Mouse (Mus musculus) CH12.LX (cell line): ENCODE measurements around the gene Gjc2. TPM values are rescaled to one million over a fixed set of nuclear protein-coding genes. Genes with fewer than 3 reads are reported as not detected.

Experiments used
- DNase-seq: peaks from one replicate; pipeline ENCODE4 v3.0.0-alpha.2; 2013; ENCODE audit errors: extremely low read depth
- H3K27ac ChIP-seq: 2 replicates; pipeline ENCODE4 v1.5.1; 2012; ENCODE audit warnings: low read depth, mild to moderate bottlenecking, control low read depth, moderate library complexity; ENCODE audit not compliant: insufficient read depth
- H3K27me3 ChIP-seq: replicated peaks from 2 replicates; pipeline ENCODE3; 2012; ENCODE audit warnings: inconsistent platforms
- H3K36me3 ChIP-seq, 2 experiments: replicated peaks in 1 of 2; 2 replicates each; pipeline versions ENCODE3 to v1.6.1; 2012; ENCODE audit warnings: inconsistent platforms in 1 of 2, low read length in 1 of 2, mild to moderate bottlenecking in 1 of 2, mixed read lengths in 1 of 2, moderate library complexity in 1 of 2; ENCODE audit not compliant: control insufficient read depth in 1 of 2, insufficient read depth in 1 of 2
- H3K4me1 ChIP-seq, 2 experiments: 2 replicates each; pipeline ENCODE4 v1.6.1; 2012; ENCODE audit warnings: inconsistent platforms in 1 of 2, moderate library complexity in 1 of 2; ENCODE audit not compliant: insufficient read depth in 2 of 2, control insufficient read depth in 1 of 2
- H3K4me2 ChIP-seq: 2 replicates; pipeline ENCODE4 v1.6.1; 2012; ENCODE audit warnings: low read depth, mild to moderate bottlenecking, control low read depth; ENCODE audit not compliant: poor library complexity, insufficient read depth, severe bottlenecking
- H3K4me3 ChIP-seq, 3 experiments: fragments of 150-350 bp in 1 of 3; sonication (generic) in 1 of 3; replicated peaks in 1 of 3; 2 replicates each; pipeline versions ENCODE3 to v1.5.1; 2011 to 2012; ENCODE audit warnings: low read depth in 2 of 3, low read length in 2 of 3, mild to moderate bottlenecking in 2 of 3, moderate library complexity in 2 of 3, control low read depth in 1 of 3, improper control_type of control experiment in 1 of 3, inconsistent platforms in 1 of 3, mixed read lengths in 1 of 3; ENCODE audit not compliant: poor library complexity in 1 of 3
- H3K79me2 ChIP-seq: replicated peaks from 2 replicates; pipeline ENCODE4 v1.6.1; 2012; ENCODE audit warnings: mild to moderate bottlenecking, moderate library complexity; ENCODE audit not compliant: control insufficient read depth, poor library complexity, insufficient read depth, severe bottlenecking; ENCODE audit errors: extremely low read depth
- H3K9ac ChIP-seq: 2 replicates; pipeline ENCODE4 v1.6.1; 2012; ENCODE audit warnings: low read depth, mild to moderate bottlenecking, control low read depth, moderate library complexity; ENCODE audit not compliant: insufficient read depth
- H3K9me3 ChIP-seq: replicated peaks from 2 replicates; pipeline ENCODE3; 2012; ENCODE audit warnings: low read length, inconsistent platforms, mixed read lengths
- BHLHE40 ChIP-seq: IDR thresholded peaks from 2 replicates; pipeline ENCODE4 v1.6.1; 2011; ENCODE audit warnings: mild to moderate bottlenecking, low read depth, low read length, improper control_type of control experiment
- CHD1 ChIP-seq: IDR thresholded peaks from 2 replicates; pipeline ENCODE4 v1.6.1; 2012; ENCODE audit warnings: low read depth, low read length, improper control_type of control experiment, inconsistent platforms
- CHD2 ChIP-seq: IDR thresholded peaks from 2 replicates; pipeline ENCODE4 v1.6.1; 2011; ENCODE audit warnings: low read length, improper control_type of control experiment
- CTCF ChIP-seq, 2 experiments: IDR thresholded peaks in 1 of 2; conservative IDR thresholded peaks in 1 of 2; 2 replicates each; pipeline ENCODE4 v1.5.1; 2011 to 2012; ENCODE audit warnings: low read depth in 2 of 2, low read length in 2 of 2, improper control_type of control experiment in 1 of 2, inconsistent platforms in 1 of 2, mild to moderate bottlenecking in 1 of 2, moderate library complexity in 1 of 2
- E2F4 ChIP-seq: IDR thresholded peaks from 2 replicates; pipeline ENCODE4 v1.6.1; 2011; ENCODE audit warnings: low read depth, low read length, improper control_type of control experiment; ENCODE audit not compliant: insufficient replicate concordance
- ELF1 ChIP-seq: IDR thresholded peaks from 2 replicates; pipeline ENCODE4 v1.6.1; 2014; ENCODE audit warnings: low read depth, mild to moderate bottlenecking, inconsistent platforms, low read length, improper control_type of control experiment
- EP300 ChIP-seq: IDR thresholded peaks from 2 replicates; pipeline ENCODE4 v1.6.1; 2011; ENCODE audit warnings: low read length, improper control_type of control experiment
- ETS1 ChIP-seq: conservative IDR thresholded peaks from 2 replicates; pipeline ENCODE4 v1.6.1; 2012; ENCODE audit warnings: low read depth, mild to moderate bottlenecking, inconsistent platforms, low read length, improper control_type of control experiment, moderate library complexity
- GABPA ChIP-seq: IDR thresholded peaks from 2 replicates; pipeline ENCODE4 v1.6.1; 2012; ENCODE audit warnings: low read depth, low read length, improper control_type of control experiment, inconsistent platforms; ENCODE audit not compliant: insufficient replicate concordance
- JUN ChIP-seq: IDR thresholded peaks from 2 replicates; pipeline ENCODE4 v1.6.1; 2011; ENCODE audit warnings: low read depth, mild to moderate bottlenecking, low read length, improper control_type of control experiment, moderate library complexity; ENCODE audit not compliant: insufficient read depth
- KAT2A ChIP-seq: IDR thresholded peaks from 2 replicates; pipeline ENCODE4 v1.6.1; 2012; ENCODE audit warnings: low read length, improper control_type of control experiment, inconsistent platforms; ENCODE audit not compliant: insufficient replicate concordance
- MAFK ChIP-seq: IDR thresholded peaks from 2 replicates; pipeline ENCODE4 v1.6.1; 2011; ENCODE audit warnings: low read length, improper control_type of control experiment; ENCODE audit not compliant: insufficient replicate concordance
- MAX ChIP-seq: IDR thresholded peaks from 2 replicates; pipeline ENCODE4 v1.6.1; 2011; ENCODE audit warnings: low read length, improper control_type of control experiment
- MAZ ChIP-seq: IDR thresholded peaks from 2 replicates; pipeline ENCODE4 v1.6.1; 2012; ENCODE audit warnings: low read depth, mild to moderate bottlenecking, inconsistent platforms, low read length, improper control_type of control experiment, moderate library complexity
- MYC ChIP-seq: IDR thresholded peaks from 2 replicates; pipeline ENCODE4 v1.6.1; 2011; ENCODE audit warnings: low read depth, mild to moderate bottlenecking, improper control_type of control experiment, low read length
- NRF1 ChIP-seq: IDR thresholded peaks from 2 replicates; pipeline ENCODE4 v1.6.1; 2014; ENCODE audit warnings: low read depth, mild to moderate bottlenecking, inconsistent platforms, low read length, improper control_type of control experiment, moderate library complexity
- PAX5 ChIP-seq: IDR thresholded peaks from 2 replicates; pipeline ENCODE4 v1.6.1; 2012; ENCODE audit warnings: low read length, inconsistent platforms, mixed read lengths
- POLR2A ChIP-seq: IDR thresholded peaks from 2 replicates; pipeline ENCODE4 v1.6.1; 2011; ENCODE audit warnings: low read depth, mild to moderate bottlenecking, improper control_type of control experiment, low read length
- RAD21 ChIP-seq: IDR thresholded peaks from 2 replicates; pipeline ENCODE4 v1.6.1; 2011; ENCODE audit warnings: low read depth, mild to moderate bottlenecking, low read length, improper control_type of control experiment, moderate library complexity
- RCOR1 ChIP-seq: conservative IDR thresholded peaks from 2 replicates; pipeline ENCODE4 v1.6.1; 2012; ENCODE audit warnings: low read depth, mild to moderate bottlenecking, inconsistent platforms, low read length, improper control_type of control experiment
- SIN3A ChIP-seq: IDR thresholded peaks from 2 replicates; pipeline ENCODE4 v1.6.1; 2012; ENCODE audit warnings: low read length, improper control_type of control experiment, inconsistent platforms
- SMC3 ChIP-seq: IDR thresholded peaks from 2 replicates; pipeline ENCODE4 v1.6.1; 2011; ENCODE audit warnings: low read depth, low read length, improper control_type of control experiment
- TCF12 ChIP-seq: IDR thresholded peaks from 2 replicates; pipeline ENCODE4 v1.6.1; 2014; ENCODE audit warnings: low read depth, mild to moderate bottlenecking, inconsistent platforms, low read length, improper control_type of control experiment
- USF1 ChIP-seq: IDR thresholded peaks from 2 replicates; pipeline ENCODE4 v1.6.1; 2014; ENCODE audit warnings: low read depth, mild to moderate bottlenecking, inconsistent platforms, low read length, improper control_type of control experiment
- USF2 ChIP-seq: conservative IDR thresholded peaks from 2 replicates; pipeline ENCODE4 v1.6.1; 2011; ENCODE audit warnings: low read depth, low read length, improper control_type of control experiment
- ZKSCAN1 ChIP-seq: IDR thresholded peaks from 2 replicates; pipeline ENCODE4 v1.6.1; 2012; ENCODE audit warnings: low read depth, inconsistent platforms, low read length, improper control_type of control experiment, borderline replicate concordance
- ZMIZ1 ChIP-seq: IDR thresholded peaks from 2 replicates; pipeline ENCODE4 v1.6.1; 2012; ENCODE audit warnings: low read depth, mild to moderate bottlenecking, inconsistent platforms, low read length, improper control_type of control experiment
- dilution Hi-C: fragments of 300-500 bp; cut with MboI; formaldehyde crosslinking; loops from 2 replicates; pipeline ENCODE4 v1.14.3; 2020; ENCODE audit warnings: low sequenced_read_pairs; ENCODE audit not compliant: extremely low pct_unique_long_range_greater_than_20kb, extremely low pct_ligation_motif_present
- in situ Hi-C: fragments of 300-500 bp; cut with MboI; formaldehyde crosslinking; loops from 3 replicates; pipeline ENCODE4 v1.14.3; 2019; ENCODE audit warnings: low sequenced_read_pairs, low pct_ligation_motif_present, low pct_unique_long_range_greater_than_20kb, mixed read lengths
- polyA plus RNA-seq: library from polyadenylated mRNA; unstranded; fragments of >175 nt; gene quantifications from 2 replicates; pipeline ENCODE4 v1.2.1, GENCODE M21; 2012; ENCODE audit warnings: low read depth; ENCODE audit not compliant: insufficient read length
- total RNA-seq, 2 experiments: library from RNA; depleted of rRNA; stranded (reverse); fragments of 300-350 nt in 1 of 2; fragments of >200 nt in 1 of 2; gene quantifications; 2 replicates each; pipeline ENCODE4 v1.2.3; 2012 to 2014

Gjc2 gene
- total and polyA plus RNA-seq, 3 experiments = 0.08 to 0.13 TPM; not detected in 1

GRCm38 (mm10) chr11:59138537-59139486 is 44.2 kb downstream of the Gjc2 start:
- no peak overlapping the region for H3K4me3 ChIP-seq
- peaks cover 26% of the 10 kb centered on the region for H3K9me3 ChIP-seq
- no peak overlapping the region for H3K4me2 ChIP-seq
- H3K79me2 ChIP-seq = no peaks in the 10 kb centered on the region
- no peak for DNase-seq
- dilution Hi-C loops = no loop called here
- in situ Hi-C loops = loop anchor here (5.0 kb wide), 1 partner anchor 37 kb away; no protein-coding TSS in a partner anchor
- peaks cover 37% of the 10 kb centered on the region for H3K27me3 ChIP-seq
- no peak overlapping the region for H3K27ac ChIP-seq
- H3K36me3 ChIP-seq = no peaks in the 10 kb centered on the region
- no peak overlapping the region for H3K9ac ChIP-seq
- H3K4me1 ChIP-seq = peaks cover 0 to 15% of the 10 kb centered on the region in 2 experiments; a peak in 2 of 4 replicates
- no peak for TF ChIP-seq MAFK
- TF ChIP-seq USF2 = no peak
- TF ChIP-seq JUN = no peak
- no peak for TF ChIP-seq NRF1
- no peak for TF ChIP-seq SMC3
- no peak for TF ChIP-seq MAZ
- TF ChIP-seq POLR2A = no peak
- no peak for TF ChIP-seq ZMIZ1
- no peak for TF ChIP-seq TCF12
- TF ChIP-seq CHD2 = no peak
- TF ChIP-seq ELF1 = no peak
- TF ChIP-seq CHD1 = no peak
- no peak for TF ChIP-seq RAD21
- no peak for TF ChIP-seq MAX
- no peak for TF ChIP-seq ZKSCAN1
- TF ChIP-seq PAX5 = no peak
- no peak for TF ChIP-seq RCOR1
- TF ChIP-seq KAT2A = no peak
- TF ChIP-seq USF1 = no peak

- no peak overlapping the region for H3K27ac ChIP-seq
- in situ Hi-C loops = loop anchor here (5.0 kb wide), 1 partner anchor 35 kb away; no protein-coding TSS in a partner anchor
- TF ChIP-seq BHLHE40 = no peak
- TF ChIP-seq MYC = no peak
- no peak for TF ChIP-seq ZMIZ1
- TF ChIP-seq CHD1 = no peak
- no peak for TF ChIP-seq ETS1
- TF ChIP-seq SMC3 = no peak
- no peak for TF ChIP-seq CTCF (conservative IDR thresholded peaks at IDR 0.05 in 1 of 2, IDR thresholded peaks at IDR 0.05 in 1 of 2; ENCODE audit: low read depth in 2 of 2, low read length in 2 of 2)
- TF ChIP-seq KAT2A = no peak
- TF ChIP-seq GABPA = no peak
- TF ChIP-seq RCOR1 = no peak
- no peak for TF ChIP-seq TCF12
- TF ChIP-seq EP300 = no peak
- no peak for TF ChIP-seq SIN3A
- no peak for TF ChIP-seq E2F4
- TF ChIP-seq ELF1 = no peak
- TF ChIP-seq USF1 = no peak
- no peak for TF ChIP-seq NRF1
- TF ChIP-seq RAD21 = no peak
- TF ChIP-seq, all 38 proteins: peak for 0
- DNase-seq = no peak
- H3K36me3 ChIP-seq = no peaks in the 10 kb centered on the region
- peaks cover 16 to 32% of the 10 kb centered on the region in 2 experiments for H3K4me1 ChIP-seq
- no peak overlapping the region for H3K4me2 ChIP-seq
- H3K27me3 ChIP-seq = peaks cover 31% of the 10 kb centered on the region
- dilution Hi-C loops = no loop called here
- H3K79me2 ChIP-seq = no peaks in the 10 kb centered on the region
- peaks cover 19% of the 10 kb centered on the region for H3K9me3 ChIP-seq
- no peak overlapping the region for H3K4me3 ChIP-seq
- no peak overlapping the region for H3K9ac ChIP-seq
These were observed 45.9 kb downstream of the Gjc2 start for GRCm38 (mm10) chr11:59136994-59137706.
